Mouse (Mus musculus) heart, embryonic 14.5 days (tissue): ENCODE measurements around the gene Exoc6b. TPM values are rescaled to one million over a fixed set of nuclear protein-coding genes. Genes with fewer than 3 reads are reported as not detected.
"Not testable (repeated sequence)": the region's sequence is repeated elsewhere in the genome, so short reads cannot be mapped to it uniquely, and the experiment has no call there.

Experiments
- ATAC-seq: fragments of 200-750 bp; cut with Nextera tagmentation; 2 replicates; pipeline ENCODE4 v1.8.0; 2017; ENCODE audit warnings: low read depth, moderate TSS enrichment; ENCODE audit not compliant: insufficient number of reproducible peaks, insufficient read depth, low FRiP score
- H3K27ac ChIP-seq, 2 experiments: fragments of 200-500 bp in 1 of 2; fragments of 300-500 bp in 1 of 2; sonication (generic) in 1 of 2; replicated peaks in 1 of 2; 2 replicates each; pipeline ENCODE4 v1.5.1; 2012 to 2014; ENCODE audit warnings: low read depth in 2 of 2, low read length in 2 of 2, control low read depth in 1 of 2, mild to moderate bottlenecking in 1 of 2, mixed read lengths in 1 of 2; ENCODE audit not compliant: control insufficient read depth in 1 of 2, insufficient read depth in 1 of 2
- H3K27me3 ChIP-seq: fragments of 300-500 bp; sonication (generic); 2 replicates; pipeline ENCODE4 v1.6.1; 2014; ENCODE audit warnings: mild to moderate bottlenecking, low read length, control low read depth; ENCODE audit not compliant: control insufficient read depth, insufficient read depth
- H3K36me3 ChIP-seq: fragments of 300-500 bp; sonication (generic); 2 replicates; pipeline ENCODE4 v1.6.1; 2014; ENCODE audit warnings: mild to moderate bottlenecking, control low read depth, low read length, mixed read lengths; ENCODE audit not compliant: control insufficient read depth, insufficient read depth
- H3K4me1 ChIP-seq, 2 experiments: fragments of 200-500 bp in 1 of 2; fragments of 300-500 bp in 1 of 2; sonication (generic) in 1 of 2; 2 replicates each; pipeline ENCODE4 v1.6.1; 2012 to 2014; ENCODE audit warnings: low read length in 2 of 2, control low read depth in 1 of 2, mixed read lengths in 1 of 2; ENCODE audit not compliant: control insufficient read depth in 2 of 2, insufficient read depth in 2 of 2
- H3K4me2 ChIP-seq: fragments of 300-500 bp; sonication (generic); 2 replicates; pipeline ENCODE4 v1.6.1; 2014; ENCODE audit warnings: mild to moderate bottlenecking, low read length
- H3K4me3 ChIP-seq, 2 experiments: fragments of 200-500 bp in 1 of 2; fragments of 300-500 bp in 1 of 2; sonication (generic) in 1 of 2; 2 replicates each; pipeline ENCODE4 v1.5.1; 2012 to 2014; ENCODE audit warnings: low read length in 2 of 2, mild to moderate bottlenecking in 2 of 2, control low read depth in 1 of 2, low read depth in 1 of 2, moderate library complexity in 1 of 2; ENCODE audit not compliant: control insufficient read depth in 1 of 2, insufficient read depth in 1 of 2
- H3K9ac ChIP-seq: fragments of 300-500 bp; sonication (generic); 2 replicates; pipeline ENCODE4 v1.6.1; 2014; ENCODE audit warnings: mild to moderate bottlenecking, low read length
- H3K9me3 ChIP-seq: fragments of 300-500 bp; sonication (generic); 2 replicates; pipeline ENCODE4 v1.6.1; 2016; ENCODE audit warnings: low read length, control low read depth; ENCODE audit not compliant: control insufficient read depth
- WGBS: fragments of 180-500 bp; shearing (Covaris S2); extraction: QIAGEN DNeasy Blood & Tissue Kit; methylation state at CpG from one replicate; pipeline ENCODE4 v1.1.7; 2014; 5-methylcytosine and 5-hydroxymethylcytosine counted together
- polyA plus RNA-seq: library from polyadenylated mRNA; unstranded; fragments of >200 nt; fragmentation: Nextera tagmentation; extraction: Ambion mirVana; gene quantifications from 2 replicates; pipeline ENCODE4 v1.2.1, GENCODE M21; 2014

The Exoc6b gene
- polyA plus RNA-seq, 1 experiment from 2014 or later = 21.2 TPM

DNA sequence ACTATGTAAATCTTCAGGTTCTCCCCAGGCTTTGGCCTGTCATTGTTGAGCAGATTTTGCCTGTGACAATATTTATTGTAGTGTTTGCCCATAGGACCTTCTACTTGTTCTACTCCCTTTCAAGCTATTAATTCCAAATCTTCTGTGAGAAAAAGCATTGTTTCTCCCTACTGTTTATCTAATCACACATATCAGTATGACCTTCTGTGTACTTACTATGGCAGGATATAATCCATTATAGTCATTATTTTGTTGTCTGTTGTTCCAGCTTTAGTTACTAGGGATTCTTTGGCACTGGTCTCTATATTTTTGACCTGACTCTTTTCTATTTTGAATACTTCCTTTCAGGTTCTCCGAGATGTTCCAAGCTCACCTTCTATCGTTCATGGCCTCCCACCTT lies 442.9 kb downstream of the Exoc6b start:
- H3K4me1 ChIP-seq = 0 out of 4 replicates have a peak, but pooled peaks cover 0 to 2% of the 10 kb centered on the region in 2 experiments
- no peak overlapping the region for H3K4me2 ChIP-seq
- no peaks in the 10 kb centered on the region for H3K9me3 ChIP-seq
- 77% methylated on average over 2 of the region's 2 CpGs for WGBS
- H3K27ac ChIP-seq = no peak overlapping the region
- H3K27me3 ChIP-seq = no peaks in the 10 kb centered on the region
- no peak for ATAC-seq
- H3K9ac ChIP-seq = no peak overlapping the region
- no peaks in the 10 kb centered on the region for H3K36me3 ChIP-seq
- H3K4me3 ChIP-seq = no peak overlapping the region

DNA sequence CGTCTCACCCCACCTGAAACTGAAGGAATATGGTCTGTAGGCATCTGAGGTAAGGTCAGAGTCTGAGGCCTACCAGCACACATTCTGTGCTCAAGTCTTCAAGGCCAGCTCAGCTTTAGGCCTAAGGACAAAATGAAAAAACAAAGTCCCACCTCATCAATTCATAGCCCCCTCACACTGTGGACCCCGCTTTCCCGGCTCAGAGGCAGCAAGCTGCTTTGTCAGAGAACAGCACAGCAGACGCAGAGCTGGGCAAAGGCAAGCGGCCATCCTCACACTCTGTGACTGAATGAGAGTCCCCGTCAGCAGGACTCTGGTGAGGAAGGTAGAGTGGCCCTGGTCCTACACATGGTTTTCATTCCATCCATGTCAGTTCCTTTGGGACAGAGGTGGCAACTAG lies 450.1 kb downstream of the Exoc6b start:
- H3K27me3 ChIP-seq = no peaks in the 10 kb centered on the region
- H3K36me3 ChIP-seq = peaks cover 13% of the 10 kb centered on the region; the same call in 1 of the 2 replicates
- H3K9me3 ChIP-seq = no peaks in the 10 kb centered on the region
- no peak overlapping the region for H3K27ac ChIP-seq
- no peak for ATAC-seq
- H3K4me1 ChIP-seq = no peaks in the 10 kb centered on the region
- H3K9ac ChIP-seq = no peak overlapping the region
- 80% methylated on average over 6 of the region's 6 CpGs for WGBS
- H3K4me2 ChIP-seq = no peak overlapping the region
- H3K4me3 ChIP-seq = no peak overlapping the region

DNA sequence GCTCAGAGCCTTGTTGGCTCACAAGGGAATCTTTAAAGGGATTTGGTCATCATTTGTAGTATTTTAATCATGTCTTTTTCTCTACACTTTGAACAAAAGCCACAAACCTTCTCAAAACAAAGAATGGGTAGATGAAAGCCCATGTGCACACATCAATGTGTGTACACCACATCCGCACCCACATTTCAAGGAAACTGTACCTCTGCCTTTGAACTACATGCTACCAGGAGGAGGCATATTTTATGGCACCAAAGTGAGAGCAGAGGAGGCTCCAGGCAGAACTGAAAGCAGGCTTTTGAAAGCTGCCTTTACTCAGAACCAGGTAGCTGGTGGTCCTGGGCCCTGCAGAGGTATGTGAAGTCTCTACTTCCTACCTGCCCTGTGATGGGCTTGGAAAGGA lies 452.3 kb downstream of the Exoc6b start:
- Histone ChIP-seq H3K9ac (no peak overlapping the region), H3K4me2 (no peak overlapping the region), H3K4me3 (no peak overlapping the region), H3K27me3 (no peaks in the 10 kb centered on the region), H3K27ac (no peak overlapping the region), H3K36me3 (peaks cover 13% of the 10 kb centered on the region; the same call in 1 of the 2 replicates), H3K9me3 (no peaks in the 10 kb centered on the region), H3K4me1 (no peaks in the 10 kb centered on the region)
- ATAC-seq = no peak
- WGBS = 93% methylated on average over 1 of the region's 1 CpGs

DNA sequence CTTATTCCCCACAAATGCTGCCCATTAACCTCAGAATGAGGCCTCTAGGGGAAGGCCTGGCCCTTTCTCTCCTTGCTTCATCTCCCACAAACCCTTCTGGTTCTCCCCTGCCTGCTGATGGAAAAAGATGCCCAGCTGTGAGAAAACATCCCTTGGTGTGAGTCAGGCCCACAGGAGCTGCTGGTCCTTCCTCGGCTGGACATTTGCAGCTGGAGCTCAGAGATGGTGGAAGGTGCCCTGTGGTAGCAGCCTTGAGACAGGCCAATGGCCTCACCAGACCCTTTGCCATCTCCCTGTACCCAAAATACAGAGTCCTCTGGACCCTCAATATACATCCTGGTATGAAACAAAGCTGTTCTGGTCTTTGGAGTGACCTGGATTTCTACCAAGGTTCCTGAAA lies 452.7 kb downstream of the Exoc6b start:
- Histone ChIP-seq H3K27ac (no peak overlapping the region), H3K4me1 (no peaks in the 10 kb centered on the region), H3K4me2 (no peak overlapping the region), H3K27me3 (no peaks in the 10 kb centered on the region), H3K9ac (no peak overlapping the region), H3K4me3 (no peak overlapping the region), H3K36me3 (peaks cover 13% of the 10 kb centered on the region; the same call in 1 of the 2 replicates), H3K9me3 (no peaks in the 10 kb centered on the region)
- WGBS = 68% methylated on average over 1 of the region's 1 CpGs
- no peak for ATAC-seq

DNA sequence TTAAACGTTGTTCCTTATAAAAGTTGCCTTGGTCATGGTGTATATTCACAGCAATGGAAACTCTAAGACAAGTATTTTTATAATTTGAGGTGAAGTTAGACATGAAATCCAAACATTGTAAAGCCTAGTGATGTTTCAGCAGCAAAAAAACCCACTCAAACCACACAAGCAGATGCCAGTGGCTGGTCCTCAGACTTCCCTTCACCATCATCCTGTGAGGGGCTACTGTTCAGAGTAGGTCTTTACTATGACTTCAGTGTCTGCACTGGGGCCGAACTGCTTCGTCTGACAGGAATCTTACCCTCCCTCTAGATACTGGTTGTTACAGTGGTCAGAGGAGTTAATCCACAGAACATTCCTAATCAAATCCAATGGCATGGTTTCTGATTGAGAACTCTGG lies 455.8 kb downstream of the Exoc6b start:
- no peaks in the 10 kb centered on the region for H3K36me3 ChIP-seq
- WGBS = 87% methylated on average over 3 of the region's 3 CpGs
- no peak overlapping the region for H3K4me2 ChIP-seq
- no peak for ATAC-seq
- H3K4me1 ChIP-seq = no peaks in the 10 kb centered on the region
- H3K9me3 ChIP-seq = no peaks in the 10 kb centered on the region
- no peaks in the 10 kb centered on the region for H3K27me3 ChIP-seq
- no peak overlapping the region for H3K4me3 ChIP-seq
- H3K27ac ChIP-seq = no peak overlapping the region
- no peak overlapping the region for H3K9ac ChIP-seq

DNA sequence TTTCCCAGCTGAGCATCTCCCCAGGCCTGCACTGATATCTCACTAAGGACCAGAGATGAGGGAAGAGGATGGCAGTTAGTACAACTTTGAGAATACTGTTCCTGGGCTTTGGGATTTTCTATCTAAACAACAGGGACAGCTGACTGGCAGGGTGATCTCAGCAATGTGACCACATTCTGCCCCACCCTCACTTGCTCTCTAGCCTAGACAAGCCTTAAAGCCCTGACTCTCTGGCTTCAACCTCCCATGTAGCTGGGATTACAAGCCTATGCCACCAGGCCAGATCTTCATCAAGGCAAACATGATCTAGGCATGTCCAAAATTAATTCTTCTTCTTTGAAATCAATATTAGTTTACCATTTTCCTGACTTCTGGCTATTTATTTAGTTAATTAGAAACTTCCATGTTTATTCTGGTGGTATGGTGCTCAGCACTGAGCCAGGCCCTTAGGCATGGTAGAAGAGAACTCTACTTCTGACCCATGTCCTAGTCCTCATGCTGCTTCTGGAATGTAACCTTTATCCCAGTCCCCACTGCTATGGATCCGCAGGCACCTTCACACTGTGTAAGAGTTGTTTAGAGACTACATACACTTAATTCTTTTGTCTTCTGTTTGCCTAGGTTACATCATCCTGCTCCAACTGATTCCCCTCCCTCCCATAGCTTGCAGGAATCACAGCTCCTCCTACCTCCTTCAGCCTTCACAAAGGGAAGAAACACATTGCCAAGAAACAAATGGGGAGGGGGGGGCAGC lies 468.0 kb downstream of the Exoc6b start:
- Histone ChIP-seq H3K27ac (no peak overlapping the region), H3K4me3 (no peak overlapping the region), H3K36me3 (no peaks in the 10 kb centered on the region), H3K4me2 (no peak overlapping the region), H3K9ac (no peak overlapping the region), H3K4me1 (no peaks in the 10 kb centered on the region), H3K9me3 (no peaks in the 10 kb centered on the region), H3K27me3 (no peaks in the 10 kb centered on the region)
- 18% methylated on average over 1 of the region's 1 CpGs for WGBS
- ATAC-seq = no peak

DNA sequence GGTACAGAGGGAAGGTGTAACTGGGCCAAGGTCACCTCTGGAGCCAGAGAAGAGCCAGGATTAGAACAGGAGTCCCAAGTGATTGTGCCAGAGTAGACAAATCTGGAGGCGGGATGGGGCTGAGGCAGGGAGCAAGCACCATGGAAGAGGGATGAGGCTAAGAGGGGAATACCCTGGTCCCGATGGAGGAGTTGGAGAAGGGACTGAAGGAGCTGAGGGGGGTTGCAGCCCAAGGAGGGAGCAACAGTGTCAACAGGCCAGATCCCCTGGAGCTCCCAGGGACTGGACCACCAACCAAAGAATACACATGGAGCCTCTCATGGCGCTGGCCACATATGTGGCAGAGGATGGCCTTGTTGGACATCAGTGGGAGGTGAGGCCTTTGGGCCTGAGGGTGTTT lies 470.0 kb downstream of the Exoc6b start:
- ATAC-seq, H3K27ac ChIP-seq, H3K4me1 ChIP-seq, H3K27me3 ChIP-seq, H3K4me2 ChIP-seq, H3K4me3 ChIP-seq, H3K36me3 ChIP-seq, H3K9me3 ChIP-seq, H3K9ac ChIP-seq: not testable (repeated sequence)
- 78% methylated on average over 3 of the region's 3 CpGs for WGBS

DNA sequence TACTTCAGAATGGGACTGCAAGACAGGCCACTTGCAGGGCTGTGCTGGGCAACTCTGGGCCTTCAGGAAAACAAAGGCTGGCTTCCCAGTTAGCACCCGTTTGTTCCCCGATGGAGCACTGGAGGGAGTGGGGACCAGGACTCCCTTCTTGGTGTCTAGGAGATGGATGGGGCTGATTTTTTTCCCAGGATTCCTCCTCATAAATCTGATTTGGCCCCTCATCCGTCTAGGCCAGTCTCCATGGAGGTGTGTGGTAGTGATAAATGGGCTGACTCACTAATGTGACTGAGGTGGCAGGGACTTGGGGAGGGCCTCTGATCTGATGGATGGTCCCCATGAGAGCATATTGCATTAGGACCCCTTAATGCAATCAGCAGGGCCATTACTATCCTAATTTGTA lies 470.6 kb downstream of the Exoc6b start:
- Histone ChIP-seq H3K27ac (no peak overlapping the region), H3K4me2 (no peak overlapping the region), H3K36me3 (no peaks in the 10 kb centered on the region), H3K4me1 (peaks cover 4 to 8% of the 10 kb centered on the region in 2 experiments; a peak in 2 of 4 replicates), H3K9me3 (no peaks in the 10 kb centered on the region), H3K9ac (no peak overlapping the region), H3K4me3 (no peak overlapping the region), H3K27me3 (no peaks in the 10 kb centered on the region)
- no peak for ATAC-seq
- WGBS = 81% methylated on average over 3 of the region's 3 CpGs
